Mouse (Mus musculus) heart, embryonic 11.5 days (tissue): ENCODE measurements around the gene Tsku. TPM values are rescaled to one million over a fixed set of nuclear protein-coding genes. Genes with fewer than 3 reads are reported as not detected.
A peak's percentile ranks its signal among the peaks of the same experiment; 100 is the strongest.

ENCODE experiments used
- ATAC-seq: fragments of 200-750 bp; cut with Nextera tagmentation; replicated peaks from 2 replicates; pipeline ENCODE4 v1.8.0; 2017; ENCODE audit warnings: moderate library complexity; ENCODE audit not compliant: insufficient number of reproducible peaks, low FRiP score, low TSS enrichment
- H3K27ac ChIP-seq: fragments of 300-500 bp; sonication (generic); 2 replicates; pipeline ENCODE4 v1.5.1; 2014; ENCODE audit warnings: mild to moderate bottlenecking, low read depth, low read length
- H3K27me3 ChIP-seq: fragments of 300-500 bp; sonication (generic); 2 replicates; pipeline ENCODE4 v1.6.1; 2014; ENCODE audit warnings: mild to moderate bottlenecking, low read length, mixed read lengths; ENCODE audit not compliant: control insufficient read depth, insufficient read depth
- H3K36me3 ChIP-seq: fragments of 300-500 bp; sonication (generic); 2 replicates; pipeline ENCODE4 v1.6.1; 2014; ENCODE audit warnings: mild to moderate bottlenecking, low read length, moderate library complexity, mixed read lengths; ENCODE audit not compliant: control insufficient read depth, insufficient read depth
- H3K4me1 ChIP-seq: fragments of 300-500 bp; sonication (generic); 2 replicates; pipeline ENCODE4 v1.6.1; 2014; ENCODE audit warnings: low read length; ENCODE audit not compliant: control insufficient read depth, insufficient read depth
- H3K4me2 ChIP-seq: fragments of 300-500 bp; sonication (generic); 2 replicates; pipeline ENCODE4 v1.6.1; 2014; ENCODE audit warnings: mild to moderate bottlenecking, moderate library complexity
- H3K4me3 ChIP-seq: fragments of 300-500 bp; sonication (generic); 2 replicates; pipeline ENCODE4 v1.5.1; 2014; ENCODE audit warnings: low read depth, low read length
- H3K9ac ChIP-seq: fragments of 300-500 bp; sonication (generic); 2 replicates; pipeline ENCODE4 v1.6.1; 2014; ENCODE audit warnings: mild to moderate bottlenecking, low read depth, low read length, moderate library complexity
- H3K9me3 ChIP-seq: fragments of 300-500 bp; sonication (generic); replicated peaks from 2 replicates; pipeline ENCODE4 v1.6.1; 2016; ENCODE audit warnings: low read length; ENCODE audit not compliant: control insufficient read depth
- WGBS: fragments of 180-500 bp; shearing (Covaris S2); extraction: QIAGEN DNeasy Blood & Tissue Kit; methylation state at CpG from one replicate; pipeline ENCODE4 v1.1.7; 2014; ENCODE audit not compliant: insufficient replicate concordance; 5-methylcytosine and 5-hydroxymethylcytosine counted together
- polyA plus RNA-seq: library from polyadenylated mRNA; unstranded; fragments of >200 nt; fragmentation: Nextera tagmentation; extraction: Ambion mirVana; gene quantifications from 2 replicates; pipeline ENCODE4 v1.2.1, GENCODE M21; 2014

Tsku gene
- polyA plus RNA-seq = 6.4 and 6.8 TPM in 2 replicates

DNA sequence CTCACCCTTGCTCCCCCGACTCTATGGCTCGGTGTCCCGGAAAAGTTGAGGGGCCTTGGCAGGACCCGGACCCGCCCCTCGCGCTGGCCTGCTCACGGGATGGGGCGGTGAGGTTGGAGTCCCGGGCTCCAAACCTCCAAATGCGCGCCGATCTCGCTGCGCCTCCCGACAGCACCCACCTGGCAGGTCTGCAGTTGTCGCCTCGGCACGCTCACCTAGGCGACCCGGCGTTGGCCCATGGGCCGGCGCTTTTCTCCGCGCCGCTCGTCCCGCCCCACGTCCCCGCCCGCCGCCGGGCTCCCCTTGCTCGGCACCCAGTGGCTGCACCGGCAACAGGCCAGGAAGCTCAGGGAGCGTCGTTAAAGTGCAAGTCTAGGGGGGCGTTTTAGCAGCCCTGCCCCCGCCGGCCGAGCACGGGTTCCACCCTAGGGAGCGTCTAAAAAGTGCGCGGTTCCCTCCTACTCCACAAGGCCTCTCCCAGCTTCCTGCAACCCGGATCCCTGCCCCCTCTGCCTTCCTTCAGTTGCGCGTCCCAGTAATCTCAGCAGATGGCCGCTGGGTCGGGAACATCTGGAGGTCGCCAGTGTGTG lies at the start of gene Tsku:
Gene Tsku, minus strand, starts transcription at position 266 of the 590 bp plus-strand sequence.
- peak within 1 kb of the TSS; percentile 75 for H3K9ac ChIP-seq
- no peaks in the 10 kb centered on the region for H3K9me3 ChIP-seq
- H3K4me1 ChIP-seq = peaks cover 20% of the 10 kb centered on the region
- no peaks in the 10 kb centered on the region for H3K36me3 ChIP-seq
- peak within 1 kb of the TSS; percentile 65 for H3K27ac ChIP-seq
- H3K4me2 ChIP-seq = peak within 1 kb of the TSS; percentile 81
- ATAC-seq = peak; percentile 86
- H3K27me3 ChIP-seq = no peaks in the 10 kb centered on the region
- H3K4me3 ChIP-seq = peak within 1 kb of the TSS; percentile 61
- under 1% methylated on average over 52 of the region's 52 CpGs for WGBS

DNA sequence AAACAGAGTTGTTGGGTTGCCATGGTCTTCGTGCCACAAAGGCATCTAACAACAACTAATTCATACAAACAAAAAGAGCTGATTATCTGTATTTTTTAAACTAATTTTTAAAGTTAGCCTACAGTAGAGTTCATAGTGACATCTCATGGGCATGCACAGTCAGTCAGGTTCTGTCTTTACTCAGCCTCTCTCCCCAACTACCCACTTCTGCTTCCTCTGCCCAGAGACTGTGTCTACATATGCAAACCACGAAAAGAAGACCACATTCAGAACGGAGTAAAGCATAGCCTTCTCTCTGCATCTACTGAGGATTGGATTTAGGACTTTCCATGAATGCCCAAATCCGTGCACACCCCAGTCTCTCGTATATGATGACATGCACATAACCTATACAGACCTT lies 46.5 kb upstream of the Tsku start:
- H3K9ac ChIP-seq = no peak overlapping the region
- no peak for ATAC-seq

DNA sequence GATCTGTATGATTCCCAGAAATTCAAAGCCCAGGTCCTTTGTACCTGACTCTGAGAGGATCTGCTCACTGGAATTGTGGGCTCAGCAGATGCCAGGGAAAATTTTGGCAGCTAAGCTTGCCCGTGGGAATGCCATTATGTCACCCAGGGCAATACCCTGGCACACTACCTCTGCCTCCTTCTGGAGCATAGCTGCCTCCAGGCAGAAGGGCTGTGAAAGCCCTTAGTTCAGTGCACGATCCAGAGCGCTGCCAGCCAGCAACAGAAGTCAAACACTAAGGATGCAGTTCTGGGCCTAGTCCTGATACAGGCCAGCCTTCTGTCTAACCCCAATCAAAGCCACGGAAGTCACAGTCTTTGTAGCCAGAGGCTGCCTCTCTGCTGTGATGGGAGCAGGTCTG lies 42.9 kb upstream of the Tsku start:
- no peak overlapping the region for H3K4me3 ChIP-seq
- H3K36me3 ChIP-seq = no peaks in the 10 kb centered on the region
- no peaks in the 10 kb centered on the region for H3K27me3 ChIP-seq
- H3K9me3 ChIP-seq = no peaks in the 10 kb centered on the region
- H3K27ac ChIP-seq = no peak overlapping the region
- no peaks in the 10 kb centered on the region for H3K4me1 ChIP-seq
- H3K9ac ChIP-seq = no peak overlapping the region
- H3K4me2 ChIP-seq = no peak overlapping the region
- ATAC-seq = no peak
- 72% methylated on average over 4 of the region's 4 CpGs for WGBS

More for the DNA sequence above, 46.5 kb upstream of the Tsku start:
- Histone ChIP-seq H3K4me2 (no peak overlapping the region), H3K27ac (no peak overlapping the region), H3K4me3 (no peak overlapping the region), H3K9me3 (no peaks in the 10 kb centered on the region), H3K36me3 (no peaks in the 10 kb centered on the region), H3K4me1 (no peaks in the 10 kb centered on the region), H3K27me3 (no peaks in the 10 kb centered on the region)
- 71% methylated on average over 5 of the region's 5 CpGs for WGBS

DNA sequence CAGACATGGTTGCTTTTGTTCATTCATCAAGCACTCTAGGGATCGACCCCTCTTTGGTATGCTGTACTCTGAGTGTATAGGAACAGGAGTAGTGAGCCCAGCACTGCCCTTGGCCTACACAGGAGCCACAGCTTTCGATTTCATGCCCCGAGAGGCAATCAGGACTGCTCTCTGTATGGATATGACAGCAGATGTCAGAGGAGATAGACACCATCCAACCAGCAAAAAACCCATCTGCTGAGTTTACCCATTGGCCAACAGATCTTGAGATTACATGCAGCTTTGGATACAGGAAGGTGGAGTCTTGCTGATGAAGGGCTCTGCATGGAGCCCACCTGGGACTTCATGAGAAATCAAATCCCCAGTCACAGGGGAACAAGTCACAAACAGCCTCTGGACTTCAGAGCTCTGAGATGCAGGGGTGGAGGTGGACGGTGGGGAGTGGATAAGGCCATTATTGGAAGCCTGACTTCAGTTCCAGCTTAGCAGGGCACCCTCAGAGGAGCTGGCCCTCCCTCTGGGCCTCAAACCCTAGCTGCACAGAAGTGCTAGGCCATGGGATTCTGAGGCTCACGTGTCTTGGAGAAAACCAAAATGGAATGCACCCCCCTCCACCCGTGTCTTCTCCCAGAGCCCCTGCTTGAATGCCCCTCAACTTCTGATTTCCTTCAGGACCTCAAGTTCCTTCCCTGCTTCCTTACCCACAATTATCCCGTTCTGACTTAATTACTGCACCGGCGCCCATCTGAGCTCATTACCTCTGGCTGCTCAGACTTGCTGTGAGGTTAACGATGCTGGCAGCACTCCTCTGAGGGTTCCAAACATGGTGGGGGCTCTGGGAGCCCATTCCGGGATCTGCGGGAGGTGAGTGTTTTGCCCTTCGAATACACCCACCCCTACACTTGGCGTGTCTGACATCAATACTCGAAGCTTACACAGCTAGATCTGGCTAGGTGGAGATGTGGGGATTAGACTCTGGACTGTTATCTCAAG lies 41.8 kb upstream of the Tsku start:
- H3K9ac ChIP-seq = no peak overlapping the region
- no peaks in the 10 kb centered on the region for H3K27me3 ChIP-seq
- H3K4me2 ChIP-seq = no peak overlapping the region
- 66% methylated on average over 15 of the region's 15 CpGs for WGBS
- no peak overlapping the region for H3K27ac ChIP-seq
- ATAC-seq = no peak
- H3K36me3 ChIP-seq = no peaks in the 10 kb centered on the region
- H3K9me3 ChIP-seq = no peaks in the 10 kb centered on the region
- H3K4me1 ChIP-seq = no peaks in the 10 kb centered on the region
- no peak overlapping the region for H3K4me3 ChIP-seq

DNA sequence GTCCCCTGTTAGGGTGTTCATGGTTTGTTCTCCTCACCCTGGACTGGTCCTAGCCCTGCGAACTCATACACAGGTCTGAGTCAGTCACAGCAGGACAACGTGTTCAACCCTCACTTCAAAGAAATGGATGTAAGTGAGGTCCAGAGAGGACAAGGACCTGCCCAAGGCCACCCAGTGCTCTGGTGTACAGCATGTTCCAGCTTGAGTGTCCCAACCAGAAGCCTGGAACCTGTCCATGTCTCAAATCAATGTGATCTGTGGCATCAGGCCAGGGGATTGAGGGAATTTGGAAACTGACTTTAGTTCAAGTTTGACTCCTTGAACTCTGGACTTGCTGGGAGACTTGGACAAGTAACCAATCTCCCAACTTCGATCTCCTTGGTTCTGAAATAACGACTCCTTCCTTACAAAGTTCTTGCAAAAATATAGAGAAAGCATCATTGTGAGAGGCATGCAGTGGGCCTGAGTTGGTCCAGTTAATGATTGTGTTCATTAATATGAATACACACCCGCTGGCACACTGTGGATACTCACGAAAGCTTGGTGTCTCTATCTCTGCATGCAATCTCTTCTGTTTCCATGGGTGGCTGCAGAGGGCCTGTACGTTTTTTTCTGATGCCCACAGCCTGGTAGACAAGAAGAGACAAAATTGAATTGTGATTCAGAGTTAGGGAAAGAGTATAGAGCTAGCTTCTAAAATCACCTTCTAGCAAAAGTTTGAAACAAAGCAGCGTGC lies 31.5 kb upstream of the Tsku start:
- H3K9me3 ChIP-seq = no peaks in the 10 kb centered on the region; the same call in 1 of the 2 replicates
- WGBS = 78% methylated on average over 8 of the region's 8 CpGs

DNA sequence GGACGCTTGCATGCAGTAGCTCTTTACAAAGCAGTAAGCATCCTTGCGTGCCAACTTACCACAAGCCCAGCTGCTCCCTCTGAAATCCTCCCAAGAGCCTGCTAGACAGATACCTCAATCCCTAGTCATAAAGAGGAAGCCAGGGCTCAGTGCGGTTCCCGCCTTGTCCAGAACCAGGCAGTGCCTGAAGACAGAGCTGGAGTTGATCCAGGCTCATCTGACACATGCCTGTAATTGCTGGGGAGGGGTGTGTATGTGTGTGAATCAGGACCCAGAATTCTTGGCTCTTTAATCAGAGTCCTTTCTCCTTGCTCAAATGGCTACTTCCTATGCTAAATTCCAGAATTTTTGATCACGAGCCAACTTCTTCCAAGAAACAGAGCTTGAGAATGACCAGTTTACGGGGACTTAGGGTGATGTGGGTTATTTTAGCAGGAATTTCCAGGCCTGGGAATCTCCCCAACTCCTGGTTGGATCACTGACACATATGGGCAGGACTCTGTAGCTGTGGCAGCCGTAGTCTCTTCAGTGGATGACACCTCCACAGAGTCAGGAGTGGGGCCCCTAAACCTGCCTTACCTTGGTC lies 30.3 kb upstream of the Tsku start:
- Histone ChIP-seq H3K9me3 (no peaks in the 10 kb centered on the region; the same call in 1 of the 2 replicates), H3K27ac (no peak overlapping the region), H3K4me1 (no peaks in the 10 kb centered on the region), H3K27me3 (no peaks in the 10 kb centered on the region; the same call in 1 of the 2 replicates), H3K36me3 (no peaks in the 10 kb centered on the region), H3K4me3 (no peak overlapping the region), H3K9ac (no peak overlapping the region), H3K4me2 (no peak overlapping the region)
- WGBS = 71% methylated on average over 7 of the region's 7 CpGs
- ATAC-seq = no peak

More for the DNA sequence above, 31.5 kb upstream of the Tsku start:
- H3K4me2 ChIP-seq = no peak overlapping the region
- no peak overlapping the region for H3K27ac ChIP-seq
- H3K9ac ChIP-seq = no peak overlapping the region
- no peaks in the 10 kb centered on the region; the same call in 1 of the 2 replicates for H3K27me3 ChIP-seq
- ATAC-seq = no peak
- H3K4me3 ChIP-seq = no peak overlapping the region
- H3K36me3 ChIP-seq = no peaks in the 10 kb centered on the region
- no peaks in the 10 kb centered on the region for H3K4me1 ChIP-seq

DNA sequence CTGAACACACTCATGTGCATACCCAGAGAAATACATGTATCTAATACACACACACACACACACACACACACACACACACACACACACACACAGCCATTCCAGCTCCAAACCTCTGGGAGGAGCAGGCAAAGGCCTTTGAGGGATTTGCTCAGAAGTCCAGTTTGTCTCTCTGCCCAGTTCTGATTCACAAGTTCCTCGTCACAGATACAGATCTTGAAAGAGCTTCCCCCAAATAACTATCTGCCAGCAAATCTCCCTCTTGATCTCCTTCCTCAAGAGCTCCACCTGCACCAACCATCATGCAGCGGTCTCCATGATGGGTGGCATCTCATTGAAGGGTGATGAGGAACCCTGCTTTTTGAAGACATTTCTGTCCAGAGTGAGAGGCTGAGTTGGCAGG lies 29.4 kb upstream of the Tsku start:
- WGBS = 82% methylated on average over 2 of the region's 2 CpGs
- H3K27ac ChIP-seq = no peak overlapping the region
- H3K4me3 ChIP-seq = no peak overlapping the region
- H3K27me3 ChIP-seq = no peaks in the 10 kb centered on the region; the same call in 1 of the 2 replicates
- no peaks in the 10 kb centered on the region for H3K4me1 ChIP-seq
- no peaks in the 10 kb centered on the region for H3K36me3 ChIP-seq
- ATAC-seq = no peak
- H3K9ac ChIP-seq = no peak overlapping the region
- H3K9me3 ChIP-seq = no peaks in the 10 kb centered on the region; the same call in 1 of the 2 replicates
- no peak overlapping the region for H3K4me2 ChIP-seq

DNA sequence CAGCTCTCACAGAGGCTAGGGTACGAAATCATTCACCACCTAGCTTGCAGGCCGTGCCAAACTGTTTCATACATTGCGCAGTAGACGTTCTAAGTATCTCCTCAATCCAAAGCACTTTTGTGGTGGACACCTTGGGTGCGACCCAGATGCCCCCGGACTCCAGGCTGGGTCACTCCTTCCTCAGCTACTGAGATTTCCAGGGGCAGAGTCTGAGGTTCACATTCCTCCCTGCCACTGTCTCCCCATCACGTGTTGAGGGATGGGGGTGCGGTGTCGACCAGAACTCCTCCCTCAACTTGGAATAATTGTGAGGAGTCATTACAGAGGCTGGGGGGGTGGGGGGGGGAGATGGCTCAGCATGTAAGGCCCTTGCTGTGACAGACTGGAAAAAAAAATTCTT lies 28.5 kb upstream of the Tsku start:
- Histone ChIP-seq H3K4me3 (no peak overlapping the region), H3K27me3 (no peaks in the 10 kb centered on the region; the same call in 1 of the 2 replicates), H3K36me3 (no peaks in the 10 kb centered on the region), H3K4me1 (no peaks in the 10 kb centered on the region), H3K9me3 (no peaks in the 10 kb centered on the region; the same call in 1 of the 2 replicates), H3K27ac (no peak overlapping the region), H3K4me2 (no peak overlapping the region), H3K9ac (no peak overlapping the region)
- no peak for ATAC-seq
- 82% methylated on average over 9 of the region's 9 CpGs for WGBS
